In the genomic region with DNA sequence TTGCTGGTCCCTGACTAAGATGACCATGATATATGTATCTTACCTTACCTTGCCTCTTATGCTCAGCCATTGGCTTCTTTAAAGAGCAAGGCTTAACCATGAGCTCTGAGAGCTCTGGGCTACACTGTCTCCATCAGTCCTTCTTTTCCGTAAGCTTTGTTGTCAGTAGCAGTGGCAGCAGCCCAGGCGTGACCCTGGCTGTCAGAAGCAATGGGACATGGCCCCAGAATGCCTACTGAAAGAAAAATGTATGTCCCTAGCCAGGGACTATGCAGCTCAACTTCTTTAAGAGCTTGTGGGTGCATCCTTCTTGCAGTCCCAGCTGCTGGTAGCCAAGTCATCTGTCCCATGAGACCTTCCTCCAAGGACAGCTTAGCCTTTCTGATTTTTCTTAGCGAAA, we compare ENCODE assay signal across 20 mouse cellular contexts. TPM values are rescaled to one million over a fixed set of nuclear protein-coding genes. Genes with fewer than 3 reads are reported as not detected.
DNase-seq lines count a peak whose midpoint lies in the region; ATAC-seq and TF ChIP-seq lines count a peak whose summit lies in the region.
"Had no signal": no experiment of that assay in that cellular context is flagged by ENCODE, and none has a peak within 500 bp of the region (broad histone marks: within the 10 kb centered on the region; RNA-seq: fewer than 3 reads in every experiment).

No protein-coding gene starts in this region.

- TF ChIP-seq POLR2A in cortical plate, adult 2 months (IDR thresholded peaks at IDR 0.05; ENCODE audit: extremely low read depth, insufficient read depth, low read length), result no peak

- no peak for TF ChIP-seq CTCF in cortical plate, adult 2 months (IDR thresholded peaks at IDR 0.05; ENCODE audit: extremely low read depth, insufficient read depth, low read length)
- TF ChIP-seq CTCF in midbrain, postnatal 0 days (IDR thresholded peaks at IDR 0.05), result no peak

- no peak overlapping the region for H3K4me2 ChIP-seq in forebrain, embryonic 15.5 days (replicated peaks)
- H3K4me2 ChIP-seq in midbrain, embryonic 14.5 days (ENCODE audit: low read length), result no peak overlapping the region
- H3K4me2 ChIP-seq in midbrain, embryonic 11.5 days, result no peak overlapping the region
- no peak overlapping the region for H3K4me2 ChIP-seq in midbrain, postnatal 0 days (ENCODE audit: low read depth, low read length, poor library complexity, severe bottlenecking)
- H3K4me2 ChIP-seq: limb, embryonic 13.5 days; liver, embryonic 12.5 days; neural tube, embryonic 12.5 days had no signal

- 77% methylated on average over 3 of the region's 3 CpGs for WGBS in forebrain, embryonic 15.5 days
- WGBS in forebrain, embryonic 10.5 days, result 85% methylated on average over 3 of the region's 3 CpGs
- WGBS in midbrain, embryonic 14.5 days, result 52% methylated on average over 3 of the region's 3 CpGs
- 76% methylated on average over 3 of the region's 3 CpGs for WGBS in midbrain, embryonic 11.5 days
- 61% methylated on average over 3 of the region's 3 CpGs for WGBS in midbrain, postnatal 0 days

- no peaks in the 10 kb centered on the region for H3K9me3 ChIP-seq in forebrain, embryonic 15.5 days
- no peaks in the 10 kb centered on the region for H3K9me3 ChIP-seq in forebrain, embryonic 10.5 days
- H3K9me3 ChIP-seq in midbrain, embryonic 14.5 days (ENCODE audit: control insufficient read depth, low read length), result no peaks in the 10 kb centered on the region
- no peaks in the 10 kb centered on the region for H3K9me3 ChIP-seq in midbrain, embryonic 11.5 days (ENCODE audit: control insufficient read depth, low read length)
- no peaks in the 10 kb centered on the region for H3K9me3 ChIP-seq in midbrain, postnatal 0 days (ENCODE audit: low read length)
- H3K9me3 ChIP-seq: G1E; heart, embryonic 10.5 days; limb, embryonic 13.5 days; liver, embryonic 12.5 days; neural tube, embryonic 12.5 days had no signal

- no peaks in the 10 kb centered on the region for H3K36me3 ChIP-seq in forebrain, embryonic 15.5 days
- no peaks in the 10 kb centered on the region for H3K36me3 ChIP-seq in forebrain, embryonic 10.5 days (replicated peaks)
- H3K36me3 ChIP-seq in midbrain, embryonic 14.5 days (ENCODE audit: control insufficient read depth, insufficient read depth, low read length), result no peaks in the 10 kb centered on the region
- H3K36me3 ChIP-seq in midbrain, embryonic 11.5 days (ENCODE audit: control insufficient read depth, insufficient read depth, low read length), result no peaks in the 10 kb centered on the region
- no peaks in the 10 kb centered on the region for H3K36me3 ChIP-seq in midbrain, postnatal 0 days (ENCODE audit: insufficient read depth, low read length)
- H3K36me3 ChIP-seq: G1E; heart, embryonic 10.5 days; limb, embryonic 13.5 days; liver, embryonic 12.5 days; neural tube, embryonic 12.5 days had no signal

- no peaks in the 10 kb centered on the region for H3K27me3 ChIP-seq in forebrain, embryonic 15.5 days
- H3K27me3 ChIP-seq in forebrain, embryonic 10.5 days (ENCODE audit: poor library complexity, severe bottlenecking), result no peaks in the 10 kb centered on the region
- no peaks in the 10 kb centered on the region for H3K27me3 ChIP-seq in midbrain, embryonic 14.5 days (ENCODE audit: control insufficient read depth, insufficient read depth, low read length)
- no peaks in the 10 kb centered on the region for H3K27me3 ChIP-seq in midbrain, embryonic 11.5 days (ENCODE audit: control insufficient read depth, insufficient read depth, low read length)
- H3K27me3 ChIP-seq in midbrain, postnatal 0 days (ENCODE audit: insufficient read depth, low read length), result no peaks in the 10 kb centered on the region
- H3K27me3 ChIP-seq: limb, embryonic 13.5 days; liver, embryonic 12.5 days; neural tube, embryonic 12.5 days had no signal

- no peak overlapping the region for H3K4me3 ChIP-seq in forebrain, embryonic 15.5 days
- H3K4me3 ChIP-seq in forebrain, embryonic 10.5 days, result no peak overlapping the region
- no peak overlapping the region for H3K4me3 ChIP-seq in midbrain, embryonic 14.5 days (replicated peaks; ENCODE audit: low read depth, low read length)
- H3K4me3 ChIP-seq in midbrain, embryonic 11.5 days (ENCODE audit: low read depth, low read length), result no peak overlapping the region
- no peak overlapping the region for H3K4me3 ChIP-seq in cortical plate, adult 2 months (ENCODE audit: insufficient read depth, low read length)
- H3K4me3 ChIP-seq in midbrain, postnatal 0 days (ENCODE audit: low read depth, low read length), result no peak overlapping the region
- H3K4me3 ChIP-seq: heart, embryonic 10.5 days; limb, embryonic 13.5 days; liver, embryonic 12.5 days; neural tube, embryonic 12.5 days had no signal

- DNase-seq in forebrain, embryonic 10.5 days (ENCODE audit: extremely low spot score, low spot score), result no peak
- no peak for DNase-seq in midbrain, embryonic 14.5 days
- no peak for DNase-seq in midbrain, embryonic 11.5 days (ENCODE audit: low spot score, missing footprints)
- DNase-seq in midbrain, postnatal 0 days (ENCODE audit: low spot score), result no peak
- no peak for DNase-seq in lung, adult 18-20 months
- DNase-seq: cerebellum, adult 8-10 months; cerebellum, postnatal 36 days; kidney, adult 9 months; kidney, postnatal 14 days; lung, adult 2 months; thymus, postnatal 14 days had no signal

- peak overlapping the region; percentile 58; the same call in 1 of the 2 replicates for H3K27ac ChIP-seq in forebrain, embryonic 15.5 days (replicated peaks)
- no peak overlapping the region for H3K27ac ChIP-seq in forebrain, embryonic 10.5 days
- H3K27ac ChIP-seq in midbrain, embryonic 14.5 days (replicated peaks; ENCODE audit: low read depth, low read length), result peak overlapping the region; percentile 17; the same call in 1 of the 2 replicates
- no peak overlapping the region for H3K27ac ChIP-seq in midbrain, embryonic 11.5 days (ENCODE audit: low read depth, low read length)
- 0 out of 2 replicates have a peak overlapping the region, but pooled peaks have one; percentile 5 for H3K27ac ChIP-seq in cortical plate, adult 2 months (ENCODE audit: insufficient read depth, low read length)
- H3K27ac ChIP-seq in midbrain, postnatal 0 days (ENCODE audit: low read depth, low read length), result peak overlapping the region; percentile 9; the same call in 1 of the 2 replicates
- H3K27ac ChIP-seq: heart, embryonic 10.5 days; limb, embryonic 13.5 days; liver, embryonic 12.5 days; neural tube, embryonic 12.5 days had no signal

- no peak overlapping the region for H3K9ac ChIP-seq in forebrain, embryonic 15.5 days (replicated peaks)
- H3K9ac ChIP-seq in midbrain, embryonic 14.5 days (replicated peaks; ENCODE audit: low read length), result no peak overlapping the region
- H3K9ac ChIP-seq in midbrain, embryonic 11.5 days (ENCODE audit: low read length), result no peak overlapping the region
- H3K9ac ChIP-seq in midbrain, postnatal 0 days (replicated peaks; ENCODE audit: low read length, poor library complexity, severe bottlenecking), result no peak overlapping the region
- H3K9ac ChIP-seq: limb, embryonic 13.5 days; liver, embryonic 12.5 days; neural tube, embryonic 12.5 days had no signal

- peak; percentile 36; the same call in 1 of the 2 replicates for ATAC-seq in forebrain, embryonic 15.5 days (replicated peaks)
- peak; percentile 31; the same call in 1 of the 2 replicates for ATAC-seq in midbrain, embryonic 14.5 days (ENCODE audit: low FRiP score, low TSS enrichment)
- no peak for ATAC-seq in midbrain, embryonic 11.5 days (ENCODE audit: low FRiP score)
- peak; percentile 12; the same call in 1 of the 2 replicates for ATAC-seq in midbrain, postnatal 0 days (ENCODE audit: low FRiP score)
- ATAC-seq: intestine, embryonic 16.5 days; liver, embryonic 12.5 days; Patski had no signal

- H3K4me1 ChIP-seq in forebrain, embryonic 15.5 days, result peaks cover 13% of the 10 kb centered on the region
- peaks cover 8% of the 10 kb centered on the region; the same call in 1 of the 2 replicates for H3K4me1 ChIP-seq in forebrain, embryonic 10.5 days
- peaks cover 10% of the 10 kb centered on the region; the same call in 1 of the 2 replicates for H3K4me1 ChIP-seq in midbrain, embryonic 14.5 days (ENCODE audit: control insufficient read depth, insufficient read depth, low read length)
- H3K4me1 ChIP-seq in midbrain, embryonic 11.5 days (ENCODE audit: control insufficient read depth, insufficient read depth, low read length), result no peaks in the 10 kb centered on the region
- peaks cover 13% of the 10 kb centered on the region for H3K4me1 ChIP-seq in cortical plate, adult 2 months (ENCODE audit: control insufficient read depth, insufficient read depth, low read length)
- peaks cover 5% of the 10 kb centered on the region; the same call in 1 of the 2 replicates for H3K4me1 ChIP-seq in midbrain, postnatal 0 days (ENCODE audit: insufficient read depth, low read length)
- H3K4me1 ChIP-seq: limb, embryonic 13.5 days; liver, embryonic 12.5 days; neural tube, embryonic 12.5 days had no signal

RNA-seq across cellular contexts. Expression of a gene that starts 46.7 kb away (rescaled TPM):
- 3.8 and 4.3 TPM in 2 replicates for polyA plus RNA-seq in forebrain, embryonic 15.5 days (2015; fragmentation: Nextera tagmentation; extraction: Ambion mirVana)
- polyA plus RNA-seq in forebrain, embryonic 10.5 days (2016; fragmentation: Nextera tagmentation; extraction: Ambion mirVana), result 3.6 and 4.8 TPM in 2 replicates
- 1.7 and 1.8 TPM in 2 replicates for polyA plus RNA-seq in midbrain, embryonic 14.5 days (2014; fragmentation: Nextera tagmentation; extraction: Ambion mirVana)
- polyA plus RNA-seq in midbrain, embryonic 11.5 days (2014; fragmentation: Nextera tagmentation; extraction: Ambion mirVana), result 1.0 and 1.2 TPM in 2 replicates
- 194 and 204 TPM in 2 replicates for polyA plus RNA-seq in cortical plate, adult 2 months (2012; rRNA removed)
- total RNA-seq in midbrain, postnatal 0 days (2014; rRNA removed), result 5.4 and 6.6 TPM in 2 replicates
- polyA plus RNA-seq in midbrain, postnatal 0 days (2015; fragmentation: Nextera tagmentation; extraction: Ambion mirVana), result 3.1 and 3.5 TPM in 2 replicates
- polyA plus RNA-seq: G1E, Patski had no signal

Comparison
In these comparisons a context has a peak if more than half of its experiments do, and no peak if none do; other contexts are left out.
1. H3K27ac ChIP-seq: peak in forebrain, embryonic 15.5 days (single experiment), midbrain, embryonic 14.5 days (single experiment), cortical plate, adult 2 months (single experiment) and midbrain, postnatal 0 days (single experiment); none in forebrain, embryonic 10.5 days (single experiment) and midbrain, embryonic 11.5 days (single experiment).
2. RNA of a gene that starts 46.7 kb away (polyA plus RNA-seq): 194 to 204 TPM in cortical plate, adult 2 months; 3.6 to 4.8 TPM in forebrain, embryonic 10.5 days, 3.8 to 4.3 TPM in forebrain, embryonic 15.5 days, 3.1 to 3.5 TPM in midbrain, postnatal 0 days, 1.7 to 1.8 TPM in midbrain, embryonic 14.5 days and 1.0 to 1.2 TPM in midbrain, embryonic 11.5 days; every median in the first group is over 10 times any median in the second.